Mouse (Mus musculus): ENCODE results near the gene Itsn1.

The Itsn1 gene

DNA sequence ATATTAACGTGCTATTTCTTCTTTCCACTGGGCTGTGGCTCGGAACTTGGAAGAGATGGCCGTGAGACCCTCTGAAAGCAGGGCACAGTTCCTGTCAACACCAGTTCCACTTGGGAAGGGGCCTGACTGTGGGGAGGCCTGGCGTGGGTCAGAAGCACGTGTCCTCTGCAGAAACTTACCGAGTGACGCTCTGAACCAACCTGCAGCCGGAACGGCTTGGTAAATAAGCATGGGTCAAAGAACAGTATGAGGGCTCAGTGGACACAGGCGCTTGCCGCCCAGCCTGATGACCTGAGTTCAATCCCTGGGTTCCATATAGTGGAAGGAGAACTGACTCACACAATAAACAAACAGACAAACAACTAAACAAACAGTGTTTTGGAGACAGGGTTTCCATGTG lies 208.2 kb downstream of the Itsn1 start:
- no peak for DNase-seq (ENCODE audit: low read depth, low spot score)

DNA sequence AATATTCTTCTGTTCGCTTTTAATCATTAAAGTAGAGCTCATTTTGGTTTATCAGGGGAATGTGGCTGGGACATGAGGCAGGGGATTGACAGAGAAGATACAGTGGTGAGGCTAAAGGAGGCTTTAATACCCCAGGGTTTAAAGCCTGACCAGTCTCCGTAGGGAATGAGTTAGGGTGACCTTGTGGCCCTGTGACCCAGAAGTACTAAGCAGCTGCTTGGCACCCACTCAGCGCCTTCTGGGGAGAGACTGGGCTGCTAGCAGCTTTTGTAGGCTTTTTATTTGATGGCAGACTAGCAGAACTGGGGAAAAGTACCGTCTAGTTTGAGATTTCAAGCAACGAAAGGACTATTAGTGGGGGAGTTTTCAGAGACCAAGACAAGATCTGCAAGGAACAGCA lies 209.1 kb downstream of the Itsn1 start:
- DNase-seq (ENCODE audit: low read depth, low spot score) = no peak

DNA sequence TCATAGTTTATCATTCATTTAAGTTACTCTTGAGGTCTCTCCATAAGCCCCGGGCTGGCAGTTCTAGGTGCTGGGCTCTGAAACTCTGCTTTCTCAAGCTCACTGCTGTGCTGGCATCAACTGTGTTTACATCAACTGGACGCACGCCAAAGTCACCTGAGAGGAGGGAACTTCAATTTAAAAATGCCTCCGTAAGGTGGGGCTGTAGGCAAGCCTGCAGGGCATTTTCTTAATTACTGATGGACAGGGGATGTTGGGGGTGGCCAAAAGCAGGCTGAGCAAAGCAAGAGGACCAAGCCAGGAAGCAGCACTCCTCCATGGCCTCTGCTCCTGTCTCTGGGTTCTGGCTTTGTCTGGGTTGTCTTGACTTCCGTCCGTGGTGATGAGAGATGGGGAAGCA lies 211.6 kb downstream of the Itsn1 start:
- no peak for DNase-seq (ENCODE audit: low read depth, low spot score)

DNA sequence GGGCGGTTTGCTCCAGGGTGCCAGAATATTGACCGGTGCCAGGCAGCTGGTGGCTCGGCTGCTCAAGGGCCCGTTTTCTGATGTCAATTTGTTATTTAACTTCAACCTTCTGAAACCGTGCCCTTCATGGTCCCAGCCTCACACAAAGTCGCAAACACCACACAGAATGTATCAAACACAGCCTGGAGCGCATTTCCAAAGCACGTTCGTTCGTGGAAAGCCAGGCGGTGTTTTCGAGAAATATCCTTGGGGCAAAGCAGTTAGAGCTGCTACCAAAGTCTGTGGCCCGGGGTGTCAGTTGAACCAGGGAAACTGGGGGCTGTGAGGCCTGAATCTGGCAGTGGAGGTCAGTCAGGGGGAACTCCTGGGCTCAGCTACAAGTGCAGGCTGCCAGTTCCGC lies 213.1 kb downstream of the Itsn1 start:
- DNase-seq (ENCODE audit: low read depth, low spot score) = no peak

DNA sequence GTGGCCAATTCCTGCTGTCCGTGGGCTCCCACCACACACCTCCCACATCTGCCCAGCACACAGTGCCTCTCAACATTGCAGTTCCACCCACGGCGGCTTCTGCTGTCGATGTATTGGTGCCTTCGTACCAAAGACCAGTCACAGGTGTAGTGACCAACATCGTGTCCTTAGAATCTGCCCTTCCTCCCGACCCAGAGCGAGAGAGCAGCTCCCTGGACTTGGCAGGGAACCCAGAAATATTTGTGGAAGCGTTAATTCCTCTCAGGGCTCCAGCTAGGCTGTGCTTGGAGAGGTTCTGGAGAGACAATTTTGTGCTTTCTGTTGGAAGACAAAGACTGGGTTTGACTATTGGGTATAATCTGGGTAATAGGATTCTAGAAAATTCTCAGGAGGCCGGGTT lies 217.2 kb downstream of the Itsn1 start:
- DNase-seq (ENCODE audit: low read depth, low spot score) = no peak

DNA sequence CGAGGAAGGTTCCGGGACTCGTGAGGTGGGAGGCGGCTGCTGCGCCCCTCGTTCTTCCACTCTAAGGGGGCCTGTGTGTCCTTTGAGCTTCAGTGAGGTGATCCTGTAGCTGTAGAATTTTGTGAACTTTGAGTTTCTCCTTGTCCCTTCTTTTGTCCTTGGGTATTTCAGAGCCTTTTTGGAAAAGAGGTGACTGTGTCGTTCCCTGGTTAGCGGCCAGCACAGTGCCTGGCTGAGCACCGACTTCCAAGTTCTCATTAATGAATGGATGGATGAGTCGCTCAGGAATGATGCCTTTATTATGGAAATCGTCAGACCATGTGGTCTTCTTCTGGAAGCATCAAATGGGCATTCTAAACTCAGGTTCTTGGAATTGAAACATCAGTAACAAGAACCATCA lies 218.0 kb downstream of the Itsn1 start:
- DNase-seq (ENCODE audit: low read depth, low spot score) = no peak

DNA sequence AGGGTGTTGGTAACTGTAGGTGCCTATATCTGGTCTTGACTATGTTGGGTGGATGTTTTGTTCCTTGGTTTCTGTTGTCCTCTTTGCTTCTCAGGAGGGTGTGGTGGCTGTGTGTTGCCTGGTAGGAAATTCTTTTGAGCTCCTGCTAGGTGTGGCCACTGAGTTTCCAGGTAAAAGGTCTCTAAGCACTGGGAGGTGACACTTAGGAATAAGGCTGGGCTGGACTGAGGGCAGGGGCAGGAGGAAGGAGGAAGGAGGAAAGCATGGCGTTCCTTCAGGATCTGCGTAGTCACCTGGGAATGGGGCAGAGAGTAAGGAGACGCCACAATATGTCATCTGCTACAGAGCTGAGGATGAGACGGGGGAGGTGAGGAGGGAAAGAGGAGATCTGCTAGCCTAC lies 224.9 kb downstream of the Itsn1 start:
- no peak for DNase-seq (ENCODE audit: low read depth, low spot score)

DNA sequence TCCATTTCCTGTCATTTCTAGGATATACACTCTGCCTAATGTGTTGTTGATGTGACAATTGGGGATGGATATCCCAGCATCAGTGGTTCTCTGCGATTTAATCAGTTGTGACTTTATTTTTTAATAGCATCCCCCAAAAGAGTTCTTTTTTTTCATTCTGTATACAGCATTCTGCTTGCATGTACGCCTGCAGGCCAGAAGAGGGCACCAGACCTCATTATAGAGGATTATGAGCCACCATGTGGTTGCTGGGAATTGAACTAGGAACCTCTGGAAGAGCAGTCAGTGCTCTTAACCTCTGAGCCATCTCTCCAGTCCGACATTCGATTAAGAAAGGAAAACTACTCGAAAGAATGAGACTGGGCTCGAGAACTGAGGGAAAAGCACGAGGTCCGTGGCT lies 225.7 kb downstream of the Itsn1 start:
- peak; percentile 57 for DNase-seq (ENCODE audit: low read depth, low spot score)

DNA sequence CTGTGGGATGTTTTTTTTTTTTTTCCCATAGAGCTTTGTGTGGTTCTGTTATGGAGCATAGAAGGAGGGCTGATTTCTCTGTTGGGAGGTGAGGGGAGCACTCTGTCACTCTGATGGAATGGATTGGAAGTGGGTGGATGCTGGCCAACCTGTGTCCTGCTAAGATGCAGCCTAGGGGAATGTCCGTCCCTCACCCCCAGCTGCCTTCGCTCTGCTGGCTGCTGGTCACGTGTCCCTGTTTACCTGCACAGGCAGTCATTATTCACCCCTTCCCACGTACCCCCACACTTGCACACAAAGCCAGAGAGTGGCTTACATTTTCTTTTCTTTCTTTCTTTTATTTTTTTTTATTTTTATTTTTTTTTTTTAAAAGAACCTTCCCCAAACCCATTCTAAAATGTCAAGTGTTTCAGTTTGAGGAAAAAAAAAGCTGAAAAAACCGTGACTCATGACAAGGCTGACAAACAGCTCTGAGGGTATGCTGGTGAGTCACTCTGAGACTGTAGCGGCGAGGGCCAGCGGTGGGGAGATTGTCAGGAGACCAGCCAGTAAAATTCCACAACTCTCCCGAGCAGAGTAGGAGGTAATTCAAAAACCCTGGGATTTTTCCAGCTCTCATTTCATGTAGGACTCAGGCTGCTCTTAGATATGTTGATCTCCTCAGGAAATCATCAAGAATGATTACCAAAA lies 233.3 kb downstream of the Itsn1 start:
- no peak for DNase-seq (ENCODE audit: low read depth, low spot score)

DNA sequence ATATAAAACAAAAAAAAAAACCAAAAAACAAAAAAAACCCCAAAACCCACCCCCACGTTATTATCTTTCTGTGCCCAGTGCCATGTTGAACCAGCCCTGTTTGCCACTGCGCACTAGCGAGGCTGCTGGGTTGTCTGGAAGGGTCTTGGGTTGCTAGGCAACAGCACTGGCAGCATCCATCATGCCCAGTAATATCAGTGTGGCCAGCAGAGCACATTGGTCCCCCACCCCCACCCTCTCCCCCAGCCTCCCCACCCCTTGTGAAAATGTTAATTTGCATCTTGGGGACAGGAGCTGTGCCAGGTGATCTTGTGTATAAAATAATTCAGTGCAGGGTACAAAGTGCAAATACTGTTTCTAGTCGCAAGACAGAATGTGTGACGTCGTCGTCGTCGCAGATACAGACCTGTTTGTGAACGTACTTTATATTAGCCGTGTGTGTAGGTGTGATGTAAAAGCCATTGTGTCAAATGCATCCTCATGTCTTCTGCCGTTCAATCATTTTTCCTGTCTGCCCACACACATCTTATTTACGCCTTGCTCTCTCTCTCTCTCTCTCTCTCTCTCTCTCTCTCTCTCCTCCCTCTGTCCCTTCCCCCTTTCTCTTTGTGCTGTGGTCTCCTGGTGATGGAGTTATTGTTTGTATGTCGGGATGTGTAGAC lies 233.9 kb downstream of the Itsn1 start:
- DNase-seq (ENCODE audit: low read depth, low spot score) = no peak

DNA sequence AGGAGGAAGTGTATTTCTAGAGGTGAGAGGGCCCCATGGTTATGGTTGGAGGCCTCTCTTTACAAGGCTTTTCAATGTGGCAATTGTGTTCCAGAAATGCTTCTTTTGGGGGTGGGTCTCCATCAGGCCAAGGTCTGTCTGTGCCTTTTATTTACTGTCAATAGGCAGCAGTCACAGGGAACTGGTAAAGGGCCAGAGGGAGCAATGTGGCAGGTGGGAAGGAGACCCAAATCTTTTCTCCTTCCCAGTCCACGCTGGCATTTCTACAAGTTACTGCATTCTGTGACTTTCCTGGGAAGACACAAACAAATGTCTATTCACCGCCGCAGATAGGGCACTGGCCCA lies 234.4 kb downstream of the Itsn1 start:
- DNase-seq (ENCODE audit: low read depth, low spot score) = no peak

DNA sequence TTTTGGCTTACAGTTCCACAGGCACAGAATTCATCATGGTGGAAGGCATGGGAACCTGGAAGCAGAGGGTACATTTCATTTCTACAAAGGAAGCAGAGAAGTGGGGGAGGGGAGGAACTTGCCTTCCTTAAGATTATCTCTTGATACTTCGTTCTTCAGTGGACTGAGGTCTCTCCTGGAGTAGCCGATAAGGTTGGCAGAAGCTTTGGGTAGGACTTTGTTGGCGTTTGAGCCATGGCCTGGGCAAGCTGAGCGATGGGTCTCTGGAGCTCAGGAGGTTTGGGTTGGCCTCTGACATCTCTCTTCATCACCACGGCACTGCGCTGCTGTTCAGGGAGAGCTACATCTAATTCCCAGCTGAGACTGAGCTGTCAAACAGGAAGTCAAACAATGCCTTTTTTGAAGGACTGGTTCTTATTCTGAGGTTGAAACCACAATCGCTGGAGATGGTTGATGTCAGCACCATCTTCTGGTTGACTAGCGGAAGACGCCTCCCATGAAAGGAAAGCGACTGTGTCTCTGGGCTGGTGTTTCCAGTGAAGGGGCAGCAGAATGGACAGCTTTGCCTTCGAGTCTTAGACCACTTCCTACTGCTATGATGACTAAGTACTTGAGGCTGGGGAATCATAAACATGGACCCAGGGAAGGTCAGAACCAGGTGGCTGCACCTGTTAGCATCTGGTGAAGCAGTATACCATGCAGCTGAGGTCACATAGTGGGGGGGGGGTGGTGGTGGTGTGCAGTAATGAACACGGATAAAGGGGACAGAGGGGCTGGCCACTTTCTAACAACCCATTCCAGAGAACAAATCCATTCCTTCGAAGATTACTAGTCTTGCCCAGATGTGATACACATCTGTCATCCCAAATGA lies 235.5 kb downstream of the Itsn1 start:
- no peak for DNase-seq (ENCODE audit: low read depth, low spot score)

DNA sequence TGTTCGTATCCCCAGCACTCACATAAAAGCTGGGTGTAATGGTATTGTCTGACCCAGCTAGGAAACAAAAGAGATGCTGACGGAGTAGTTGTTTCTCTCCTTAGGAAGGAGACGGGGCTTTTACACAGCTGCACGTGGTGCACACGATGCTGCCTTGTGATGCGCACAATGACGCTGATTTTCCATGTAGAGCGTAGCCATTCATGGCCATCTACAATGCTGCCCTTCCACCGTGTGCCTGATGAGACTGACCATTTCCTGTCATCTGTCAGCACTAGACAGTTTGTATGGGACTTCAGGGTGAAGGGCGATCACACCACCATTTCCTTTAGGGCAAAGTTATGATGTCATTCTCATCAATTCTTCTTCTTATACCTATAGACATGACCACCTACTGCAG lies 239.6 kb downstream of the Itsn1 start:
- no peak for DNase-seq (ENCODE audit: low read depth, low spot score)

DNA sequence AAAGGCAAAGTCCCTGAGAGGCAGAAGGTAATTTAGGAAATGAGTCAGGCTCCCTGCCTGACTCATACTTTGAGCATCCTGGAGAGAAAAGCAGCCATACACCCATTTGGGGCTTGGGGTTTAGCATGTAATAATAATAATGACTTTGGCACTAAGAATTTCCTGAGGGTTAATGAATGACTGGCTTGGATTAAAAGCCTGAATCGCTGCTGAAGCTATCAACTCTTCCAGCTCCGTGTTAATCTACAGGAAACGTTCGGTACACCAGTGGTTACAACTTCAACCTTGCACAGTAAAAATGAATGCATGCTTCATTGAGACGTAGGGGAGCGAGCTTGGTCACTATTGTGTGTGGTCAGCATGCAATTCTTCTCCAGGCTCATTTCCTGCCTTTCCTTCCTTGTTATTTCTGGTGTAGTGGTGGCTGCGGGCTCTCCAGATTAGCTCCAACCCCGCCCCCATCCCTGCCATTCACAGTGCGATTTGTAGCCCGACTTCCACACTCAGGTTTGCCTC lies 240.5 kb downstream of the Itsn1 start:
- DNase-seq (ENCODE audit: low read depth, low spot score) = no peak
